Mouse (Mus musculus) central nervous system, embryonic 18 days (tissue): ENCODE results near the gene D930007J09Rik. TPM values are rescaled to one million over a fixed set of nuclear protein-coding genes. Genes with fewer than 3 reads are reported as not detected.

ENCODE experiments used
- polyA plus RNA-seq: library from polyadenylated mRNA; depleted of rRNA; stranded (reverse); fragments of >200 nt; gene quantifications from 2 replicates; pipeline ENCODE4 v1.2.3, GENCODE M21; 2012; rRNA removed

D930007J09Rik gene
- polyA plus RNA-seq, result 1.3 and 1.5 TPM in 2 replicates

GRCm38 (mm10) chr13:32802259-32803081 lies at the start of gene D930007J09Rik:
TSS of gene D930007J09Rik (minus strand) at chr13:32802849.

GRCm38 (mm10) chr13:32850668-32851404 lies 48.2 kb upstream of the D930007J09Rik start, which contains the start of gene Serpinb1a:
TSS of gene Serpinb1a (minus strand) at chr13:32851185.

GRCm38 (mm10) chr13:32801693-32802221 lies 892 bp downstream of the D930007J09Rik start, which contains the start of gene Wrnip1:
TSS of gene Wrnip1 (plus strand) at chr13:32802038.

GRCm38 (mm10) chr13:32783816-32784215 lies 18.8 kb downstream of the D930007J09Rik start, which contains the start of gene Mylk4:
TSS of gene Mylk4 (minus strand) at chr13:32783954.

Other genes starting within 250 kb of the D930007J09Rik start
- gene Mylk4, start 18.9 kb downstream of the D930007J09Rik start, polyA plus RNA-seq, result 0.30 and 2.0 TPM in 2 replicates
- gene Wrnip1, start 811 bp downstream of the D930007J09Rik start, polyA plus RNA-seq, result 70.3 and 71.6 TPM in 2 replicates
- 1.7 and 2.2 TPM in 2 replicates for gene Serpinb1a, start 48.3 kb upstream of the D930007J09Rik start, polyA plus RNA-seq
- not detected in 2 replicates for gene Serpinb1c, start 95.4 kb upstream of the D930007J09Rik start, polyA plus RNA-seq
- gene Serpinb6b, start 162.4 kb upstream of the D930007J09Rik start, polyA plus RNA-seq, result 2.9 and 4.4 TPM in 2 replicates
- gene Serpinb9, start 200.4 kb upstream of the D930007J09Rik start, polyA plus RNA-seq, result 2.0 TPM in 2 replicates
- gene Serpinb9b, start 224.6 kb upstream of the D930007J09Rik start, polyA plus RNA-seq, result 0.16 and 6.9 TPM in 2 replicates